Mouse (Mus musculus) intestine, postnatal 0 days (tissue): ENCODE data around the gene Col6a1. TPM values are rescaled to one million over a fixed set of nuclear protein-coding genes. Genes with fewer than 3 reads are reported as not detected.

Source experiments
- ATAC-seq: fragments of 200-750 bp; cut with Nextera tagmentation; 2 replicates; pipeline ENCODE4 v1.8.0; 2017; ENCODE audit warnings: mild to moderate bottlenecking, moderate TSS enrichment, moderate library complexity
- H3K27ac ChIP-seq: fragments of 300-500 bp; sonication (generic); 2 replicates; pipeline ENCODE4 v1.5.1; 2014; ENCODE audit warnings: mild to moderate bottlenecking, low read depth, low read length, moderate library complexity
- H3K27me3 ChIP-seq: fragments of 300-500 bp; sonication (generic); replicated peaks from 2 replicates; pipeline ENCODE4 v1.6.1; 2014; ENCODE audit warnings: low read length, mixed read lengths; ENCODE audit not compliant: control insufficient read depth, insufficient read depth
- H3K36me3 ChIP-seq: fragments of 300-500 bp; sonication (generic); 2 replicates; pipeline ENCODE4 v1.6.1; 2014; ENCODE audit warnings: mild to moderate bottlenecking, moderate library complexity; ENCODE audit not compliant: control insufficient read depth, insufficient read depth
- H3K4me1 ChIP-seq: fragments of 300-500 bp; sonication (generic); replicated peaks from 2 replicates; pipeline ENCODE4 v1.6.1; 2014; ENCODE audit warnings: antibody characterized with exemption, low read length, mixed read lengths; ENCODE audit not compliant: control insufficient read depth, insufficient read depth
- H3K4me2 ChIP-seq: fragments of 300-500 bp; sonication (generic); replicated peaks from 2 replicates; pipeline ENCODE4 v1.6.1; 2014; ENCODE audit warnings: low read depth, mild to moderate bottlenecking, moderate library complexity
- H3K4me3 ChIP-seq: fragments of 300-500 bp; sonication (generic); 2 replicates; pipeline ENCODE4 v1.5.1; 2014; ENCODE audit warnings: low read depth, low read length
- H3K9ac ChIP-seq: fragments of 300-500 bp; sonication (generic); 2 replicates; pipeline ENCODE4 v1.6.1; 2014; ENCODE audit warnings: mild to moderate bottlenecking, low read depth, low read length
- H3K9me3 ChIP-seq: fragments of 300-500 bp; sonication (generic); 2 replicates; pipeline ENCODE4 v1.6.1; 2016; ENCODE audit warnings: mixed run types; ENCODE audit not compliant: control insufficient read depth
- CTCF ChIP-seq: sonication (generic); IDR thresholded peaks from 2 replicates; pipeline ENCODE4 v1.5.1; 2016; ENCODE audit warnings: low read depth, mild to moderate bottlenecking, control low read depth, antibody characterized with exemption, moderate library complexity
- WGBS: fragments of 180-500 bp; shearing (Covaris S2); extraction: QIAGEN DNeasy Blood & Tissue Kit; methylation state at CpG from one replicate; pipeline ENCODE4 v1.1.7; 2014; 5-methylcytosine and 5-hydroxymethylcytosine counted together
- polyA plus RNA-seq: library from polyadenylated mRNA; unstranded; fragments of >200 nt; fragmentation: Nextera tagmentation; extraction: Ambion mirVana; gene quantifications from 2 replicates; pipeline ENCODE4 v1.2.1, GENCODE M21; 2015

Gene Col6a1
- polyA plus RNA-seq, 1 experiment from 2014 or later: 113 TPM

GRCm38 (mm10) chr10:76678122-76678521 lies 47.8 kb downstream of the Col6a1 start:
- WGBS: 53% methylated on average over 7 of the region's 7 CpGs
- Histone ChIP-seq H3K4me2 (no peak overlapping the region), H3K9me3 (no peaks in the 10 kb centered on the region), H3K36me3 (no peaks in the 10 kb centered on the region), H3K9ac (no peak overlapping the region), H3K27me3 (no peaks in the 10 kb centered on the region), H3K27ac (no peak overlapping the region; the same call in 1 of the 2 replicates), H3K4me1 (no peaks in the 10 kb centered on the region), H3K4me3 (no peak overlapping the region)
- TF ChIP-seq CTCF: no peak
- ATAC-seq: no peak

- Histone ChIP-seq H3K36me3 (no peaks in the 10 kb centered on the region), H3K4me3 (no peak overlapping the region), H3K9ac (no peak overlapping the region), H3K27ac (peak overlapping the region; percentile 50; the same call in 1 of the 2 replicates), H3K4me1 (no peaks in the 10 kb centered on the region), H3K4me2 (no peak overlapping the region), H3K27me3 (no peaks in the 10 kb centered on the region), H3K9me3 (no peaks in the 10 kb centered on the region)
- no peak for TF ChIP-seq CTCF
- ATAC-seq: no peak
- WGBS: 60% methylated on average over 2 of the region's 2 CpGs
Observed at GRCm38 (mm10) chr10:76675268-76675667, 50.7 kb downstream of the Col6a1 start.

GRCm38 (mm10) chr10:76674581-76674980 lies 51.4 kb downstream of the Col6a1 start:
- H3K27me3 ChIP-seq: no peaks in the 10 kb centered on the region
- H3K4me1 ChIP-seq: no peaks in the 10 kb centered on the region
- no peak overlapping the region for H3K9ac ChIP-seq
- H3K4me2 ChIP-seq: no peak overlapping the region
- 73% methylated on average over 6 of the region's 6 CpGs for WGBS
- no peak overlapping the region for H3K27ac ChIP-seq
- no peaks in the 10 kb centered on the region for H3K9me3 ChIP-seq
- ATAC-seq: no peak
- no peak for TF ChIP-seq CTCF
- no peak overlapping the region for H3K4me3 ChIP-seq
- no peaks in the 10 kb centered on the region for H3K36me3 ChIP-seq

- no peak for TF ChIP-seq CTCF
- H3K36me3 ChIP-seq: no peaks in the 10 kb centered on the region
- H3K4me3 ChIP-seq: no peak overlapping the region
- H3K27me3 ChIP-seq: no peaks in the 10 kb centered on the region
- H3K9ac ChIP-seq: no peak overlapping the region
- no peaks in the 10 kb centered on the region for H3K4me1 ChIP-seq
- H3K4me2 ChIP-seq: no peak overlapping the region
- no peak for ATAC-seq
- no peaks in the 10 kb centered on the region for H3K9me3 ChIP-seq
- WGBS: 76% methylated on average over 9 of the region's 9 CpGs
- no peak overlapping the region for H3K27ac ChIP-seq
Observed at GRCm38 (mm10) chr10:76671939-76672338, 54.0 kb downstream of the Col6a1 start.

GRCm38 (mm10) chr10:76668947-76669284 lies 57.1 kb downstream of the Col6a1 start:
- Histone ChIP-seq H3K4me2 (no peak overlapping the region), H3K9me3 (no peaks in the 10 kb centered on the region), H3K36me3 (no peaks in the 10 kb centered on the region), H3K4me1 (no peaks in the 10 kb centered on the region), H3K27ac (0 out of 2 replicates have a peak overlapping the region, but pooled peaks have one; percentile 17), H3K27me3 (no peaks in the 10 kb centered on the region), H3K9ac (no peak overlapping the region), H3K4me3 (no peak overlapping the region)
- ATAC-seq: peak; percentile 45; the same call in 1 of the 2 replicates
- peak; percentile 16; the same call in 1 of the 2 replicates for TF ChIP-seq CTCF
- 60% methylated on average over 7 of the region's 7 CpGs for WGBS

- Histone ChIP-seq H3K4me1 (no peaks in the 10 kb centered on the region), H3K9me3 (no peaks in the 10 kb centered on the region), H3K36me3 (no peaks in the 10 kb centered on the region), H3K27ac (0 out of 2 replicates have a peak overlapping the region, but pooled peaks have one; percentile 17), H3K27me3 (no peaks in the 10 kb centered on the region), H3K4me2 (no peak overlapping the region), H3K4me3 (no peak overlapping the region), H3K9ac (no peak overlapping the region)
- 75% methylated on average over 4 of the region's 4 CpGs for WGBS
- no peak for TF ChIP-seq CTCF
- no peak for ATAC-seq
Observed at GRCm38 (mm10) chr10:76668261-76668946, 57.6 kb downstream of the Col6a1 start.
